Mouse (Mus musculus) embryonic facial prominence, embryonic 13.5 days (tissue): Measurements from ENCODE around the gene Samd1. TPM values are rescaled to one million over a fixed set of nuclear protein-coding genes. Genes with fewer than 3 reads are reported as not detected.

Source experiments
- ATAC-seq: fragments of 200-750 bp; cut with Nextera tagmentation; 2 replicates; pipeline ENCODE4 v1.8.0; 2017; ENCODE audit warnings: low read depth; ENCODE audit not compliant: insufficient number of reproducible peaks, insufficient read depth, low FRiP score, low TSS enrichment
- H3K27ac ChIP-seq: fragments of 300-500 bp; sonication (generic); 2 replicates; pipeline ENCODE4 v1.5.1; 2015; ENCODE audit warnings: moderate library complexity, mild to moderate bottlenecking, inconsistent platforms
- H3K27me3 ChIP-seq: fragments of 300-500 bp; sonication (generic); 2 replicates; pipeline ENCODE4 v1.6.1; 2015; ENCODE audit warnings: mild to moderate bottlenecking, inconsistent platforms
- H3K36me3 ChIP-seq: fragments of 300-500 bp; sonication (generic); 2 replicates; pipeline ENCODE4 v1.6.1; 2015; ENCODE audit warnings: mild to moderate bottlenecking, inconsistent platforms
- H3K4me1 ChIP-seq: fragments of 300-500 bp; sonication (generic); 2 replicates; pipeline ENCODE4 v1.6.1; 2015; ENCODE audit warnings: inconsistent platforms
- H3K4me2 ChIP-seq: fragments of 300-500 bp; sonication (generic); 2 replicates; pipeline ENCODE4 v1.6.1; 2015; ENCODE audit warnings: moderate library complexity, mild to moderate bottlenecking, inconsistent platforms
- H3K4me3 ChIP-seq: fragments of 300-500 bp; sonication (generic); 2 replicates; pipeline ENCODE4 v1.5.1; 2015; ENCODE audit warnings: mild to moderate bottlenecking, inconsistent platforms
- H3K9ac ChIP-seq: fragments of 300-500 bp; sonication (generic); 2 replicates; pipeline ENCODE4 v1.6.1; 2015; ENCODE audit warnings: mild to moderate bottlenecking, inconsistent platforms
- H3K9me3 ChIP-seq: fragments of 300-500 bp; sonication (generic); 2 replicates; pipeline ENCODE4 v1.6.1; 2016; ENCODE audit warnings: inconsistent platforms
- WGBS: fragments of 180-500 bp; shearing (Covaris S2); methylation state at CpG from one replicate; pipeline ENCODE4 v1.1.7; 2015; ENCODE audit warnings: mixed read lengths; 5-methylcytosine and 5-hydroxymethylcytosine counted together
- polyA plus RNA-seq: library from polyadenylated mRNA; unstranded; fragments of >200 nt; fragmentation: Nextera tagmentation; extraction: Ambion mirVana; gene quantifications from 2 replicates; pipeline ENCODE4 v1.2.1, GENCODE M21; 2015

Gene Samd1
- polyA plus RNA-seq, 1 experiment from 2014 or later: 15.8 TPM

GRCm38 (mm10) chr8:83989243-83989642 is 8.2 kb upstream of the Samd1 start:
- ATAC-seq: no peak
- Histone ChIP-seq H3K9ac (no peak overlapping the region), H3K4me1 (no peaks in the 10 kb centered on the region), H3K4me3 (no peak overlapping the region), H3K27ac (no peak overlapping the region), H3K36me3 (peaks cover 88% of the 10 kb centered on the region), H3K9me3 (no peaks in the 10 kb centered on the region), H3K4me2 (no peak overlapping the region), H3K27me3 (no peaks in the 10 kb centered on the region)
- 88% methylated on average over 7 of the region's 7 CpGs for WGBS

DNA sequence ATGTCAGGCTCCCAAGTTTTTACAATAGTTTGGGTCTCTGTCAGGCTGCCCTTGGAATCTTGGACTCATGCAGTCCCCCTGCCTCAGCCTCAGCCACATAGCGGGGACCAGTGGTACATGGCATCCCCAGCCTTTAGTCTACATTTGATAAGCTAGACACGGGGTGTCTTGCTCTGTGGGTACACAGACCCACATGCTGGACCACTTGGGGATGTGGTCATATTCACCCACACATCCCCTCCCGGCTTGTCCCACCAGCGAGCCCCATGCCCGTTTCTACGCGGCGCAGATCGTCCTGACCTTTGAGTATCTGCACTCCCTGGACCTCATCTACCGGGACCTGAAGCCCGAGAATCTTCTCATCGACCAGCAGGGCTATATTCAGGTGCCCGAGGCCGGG is 7.3 kb upstream of the Samd1 start:
- Histone ChIP-seq H3K4me2 (no peak overlapping the region), H3K4me3 (no peak overlapping the region), H3K9ac (no peak overlapping the region), H3K27me3 (no peaks in the 10 kb centered on the region), H3K4me1 (no peaks in the 10 kb centered on the region), H3K27ac (no peak overlapping the region), H3K9me3 (no peaks in the 10 kb centered on the region), H3K36me3 (peaks cover 88% of the 10 kb centered on the region)
- 92% methylated on average over 14 of the region's 14 CpGs for WGBS
- ATAC-seq: no peak

DNA sequence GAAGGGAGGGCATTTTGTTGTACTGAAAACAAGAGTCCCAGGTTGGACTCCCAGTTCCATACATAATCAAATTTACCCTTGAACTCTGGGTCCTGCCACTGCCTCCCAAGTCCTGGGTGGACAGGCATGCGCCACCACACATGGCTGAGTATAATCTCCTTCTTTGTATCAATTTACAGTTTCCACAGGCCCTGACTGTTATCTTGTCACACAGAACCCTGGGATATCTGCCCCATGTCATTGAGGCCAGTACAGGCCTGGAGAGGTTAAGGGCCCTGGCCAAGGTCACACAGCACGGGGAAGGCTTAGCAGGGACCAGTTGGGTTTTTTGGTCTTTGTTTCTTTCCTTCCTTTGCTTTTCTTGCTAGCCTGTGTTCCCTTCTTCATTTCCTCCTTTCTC is 5.0 kb upstream of the Samd1 start:
- Histone ChIP-seq H3K27me3 (no peaks in the 10 kb centered on the region), H3K36me3 (peaks cover 67% of the 10 kb centered on the region), H3K4me3 (no peak overlapping the region), H3K4me2 (no peak overlapping the region), H3K4me1 (peaks cover 7% of the 10 kb centered on the region), H3K27ac (no peak overlapping the region), H3K9me3 (no peaks in the 10 kb centered on the region), H3K9ac (no peak overlapping the region)
- ATAC-seq: no peak
- 82% methylated on average over 2 of the region's 2 CpGs for WGBS

GRCm38 (mm10) chr8:83994030-83994429 is 3.4 kb upstream of the Samd1 start:
- Histone ChIP-seq H3K9ac (no peak overlapping the region), H3K27me3 (no peaks in the 10 kb centered on the region), H3K4me2 (no peak overlapping the region), H3K36me3 (peaks cover 52% of the 10 kb centered on the region), H3K4me1 (peaks cover 12% of the 10 kb centered on the region), H3K4me3 (no peak overlapping the region), H3K9me3 (no peaks in the 10 kb centered on the region), H3K27ac (no peak overlapping the region)
- 84% methylated on average over 3 of the region's 3 CpGs for WGBS
- no peak for ATAC-seq

GRCm38 (mm10) chr8:83995973-83996372 is 1.5 kb upstream of the Samd1 start:
- Histone ChIP-seq H3K36me3 (peaks cover 44% of the 10 kb centered on the region), H3K4me1 (peaks cover 26% of the 10 kb centered on the region), H3K9ac (peak overlapping the region; percentile 89), H3K9me3 (no peaks in the 10 kb centered on the region), H3K4me3 (peak overlapping the region; percentile 82), H3K4me2 (peak overlapping the region; percentile 86), H3K27me3 (no peaks in the 10 kb centered on the region), H3K27ac (peak overlapping the region; percentile 99)
- no peak for ATAC-seq
- 14% methylated on average over 12 of the region's 12 CpGs for WGBS

DNA sequence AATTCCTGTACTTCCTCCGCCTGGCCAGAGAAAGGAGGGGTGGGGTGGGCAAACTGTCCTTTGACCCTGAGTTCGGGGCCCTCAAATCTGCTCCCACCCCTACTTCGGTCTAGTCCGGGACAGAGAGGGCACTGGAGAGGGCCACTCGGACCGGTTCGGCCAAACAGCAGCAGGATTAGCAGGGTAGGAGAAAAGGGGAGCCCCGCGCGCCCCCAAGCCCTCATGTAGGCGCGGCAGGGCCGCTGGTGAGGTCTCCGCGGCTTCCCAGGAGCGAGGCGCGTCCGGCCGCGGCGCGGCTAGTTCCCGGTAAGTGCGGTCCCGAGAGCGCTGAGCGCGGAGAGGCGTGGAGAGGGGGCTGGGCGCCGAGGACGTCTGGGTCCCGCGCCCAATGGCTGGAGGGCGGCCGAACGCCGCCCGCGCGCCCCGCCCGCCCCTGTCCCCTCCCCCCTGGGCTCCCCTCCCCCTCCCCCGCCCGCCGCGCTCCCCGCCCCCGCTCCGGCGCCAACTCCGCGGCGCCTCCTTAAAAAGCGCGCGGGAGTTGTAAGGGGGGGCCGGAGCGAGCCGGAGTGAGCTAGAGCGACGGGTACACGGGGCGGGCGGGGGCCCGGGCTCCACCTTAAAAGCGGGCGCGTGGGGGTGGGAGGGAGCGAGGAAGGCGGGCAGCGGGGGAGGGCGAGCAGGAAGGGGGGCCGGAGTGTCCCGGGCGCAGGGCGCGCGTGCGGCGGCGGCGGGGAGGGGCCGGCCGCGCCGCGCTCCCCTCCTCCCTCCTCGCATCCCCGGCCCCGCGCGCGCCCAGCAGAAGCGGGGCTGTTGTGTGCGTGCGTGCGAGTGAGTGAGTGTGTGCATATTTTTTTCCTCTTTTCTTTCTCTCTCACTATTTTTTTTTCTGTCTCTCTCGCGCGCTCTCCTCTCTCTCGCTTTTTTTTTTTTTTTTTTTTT is 636 bp upstream of the Samd1 start:
- ATAC-seq: peak; percentile 79

DNA sequence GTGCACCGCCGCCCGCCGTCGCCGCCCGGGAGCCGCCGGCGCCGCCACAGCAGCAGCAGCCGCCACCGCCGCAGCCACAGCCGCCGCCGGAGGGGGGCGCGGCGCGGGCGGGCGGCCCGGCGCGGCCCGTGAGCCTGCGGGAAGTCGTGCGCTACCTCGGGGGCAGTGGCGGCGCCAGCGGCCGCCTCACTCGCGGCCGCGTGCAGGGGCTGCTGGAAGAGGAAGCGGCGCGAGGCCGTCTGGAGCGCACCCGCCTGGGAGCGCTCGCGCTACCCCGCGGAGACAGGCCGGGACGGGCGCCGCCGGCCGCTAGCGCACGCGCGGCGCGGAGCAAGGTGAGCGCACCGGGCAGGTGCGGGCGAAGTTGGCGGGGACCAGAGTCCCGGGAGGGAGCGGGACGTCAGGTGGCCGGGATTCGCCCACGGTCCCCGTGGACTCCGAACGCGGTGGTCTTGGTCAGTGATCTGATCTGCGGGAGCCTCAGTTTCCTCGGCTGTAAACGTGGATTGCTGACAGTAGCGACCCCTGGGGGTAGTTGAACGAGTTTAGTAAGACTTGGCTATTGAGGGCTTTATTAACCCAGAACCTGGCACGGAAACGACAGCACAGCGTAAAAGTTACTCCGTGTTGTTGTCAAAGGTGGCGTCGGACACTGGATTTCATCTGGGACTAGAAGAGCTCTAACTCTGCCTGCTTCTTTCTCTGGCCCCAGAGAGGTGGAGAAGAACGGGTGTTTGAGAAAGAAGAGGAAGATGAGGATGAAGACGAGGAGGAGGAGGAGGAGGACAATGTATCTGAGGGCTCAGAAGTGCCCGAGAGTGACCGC is 972 bp downstream of the Samd1 start:
- H3K36me3 ChIP-seq: peaks cover 39% of the 10 kb centered on the region
- H3K27ac ChIP-seq: peak overlapping the region; percentile 89
- H3K9ac ChIP-seq: peak overlapping the region; percentile 83
- H3K4me1 ChIP-seq: peaks cover 44% of the 10 kb centered on the region
- H3K4me2 ChIP-seq: peak overlapping the region; percentile 77
- 1% methylated on average over 68 of the region's 92 CpGs for WGBS
- H3K4me3 ChIP-seq: peak overlapping the region; percentile 82
- 0 out of 2 replicates have a peak, but pooled peaks cover 5% of the 10 kb centered on the region for H3K27me3 ChIP-seq
- no peaks in the 10 kb centered on the region for H3K9me3 ChIP-seq
- ATAC-seq: no peak

More for the DNA sequence above, 636 bp upstream of the Samd1 start:
- Histone ChIP-seq H3K27me3 (0 out of 2 replicates have a peak, but pooled peaks cover 5% of the 10 kb centered on the region), H3K9ac (peak overlapping the region; percentile 90), H3K36me3 (peaks cover 44% of the 10 kb centered on the region), H3K27ac (peak overlapping the region; percentile 99), H3K4me3 (peak overlapping the region; percentile 82), H3K9me3 (no peaks in the 10 kb centered on the region), H3K4me2 (peak overlapping the region; percentile 86), H3K4me1 (peaks cover 34% of the 10 kb centered on the region)
- under 1% methylated on average over 53 of the region's 103 CpGs for WGBS

GRCm38 (mm10) chr8:83999057-83999705 is 1.7 kb downstream of the Samd1 start:
- Histone ChIP-seq H3K27ac (no peak overlapping the region), H3K9ac (peak overlapping the region; percentile 83), H3K4me2 (peak overlapping the region; percentile 77), H3K27me3 (0 out of 2 replicates have a peak, but pooled peaks cover 5% of the 10 kb centered on the region), H3K4me1 (peaks cover 50% of the 10 kb centered on the region), H3K9me3 (no peaks in the 10 kb centered on the region), H3K4me3 (peak overlapping the region; percentile 82), H3K36me3 (peaks cover 34% of the 10 kb centered on the region)
- WGBS: 62% methylated on average over 16 of the region's 16 CpGs
- ATAC-seq: no peak

GRCm38 (mm10) chr8:83999825-84000224 is 2.4 kb downstream of the Samd1 start:
- Histone ChIP-seq H3K27me3 (0 out of 2 replicates have a peak, but pooled peaks cover 5% of the 10 kb centered on the region), H3K36me3 (peaks cover 28% of the 10 kb centered on the region), H3K4me3 (peak overlapping the region; percentile 82; the same call in 1 of the 2 replicates), H3K9me3 (no peaks in the 10 kb centered on the region), H3K27ac (no peak overlapping the region), H3K4me1 (peaks cover 52% of the 10 kb centered on the region), H3K4me2 (peak overlapping the region; percentile 77), H3K9ac (peak overlapping the region; percentile 83)
- ATAC-seq: no peak
- WGBS: 92% methylated on average over 2 of the region's 2 CpGs

DNA sequence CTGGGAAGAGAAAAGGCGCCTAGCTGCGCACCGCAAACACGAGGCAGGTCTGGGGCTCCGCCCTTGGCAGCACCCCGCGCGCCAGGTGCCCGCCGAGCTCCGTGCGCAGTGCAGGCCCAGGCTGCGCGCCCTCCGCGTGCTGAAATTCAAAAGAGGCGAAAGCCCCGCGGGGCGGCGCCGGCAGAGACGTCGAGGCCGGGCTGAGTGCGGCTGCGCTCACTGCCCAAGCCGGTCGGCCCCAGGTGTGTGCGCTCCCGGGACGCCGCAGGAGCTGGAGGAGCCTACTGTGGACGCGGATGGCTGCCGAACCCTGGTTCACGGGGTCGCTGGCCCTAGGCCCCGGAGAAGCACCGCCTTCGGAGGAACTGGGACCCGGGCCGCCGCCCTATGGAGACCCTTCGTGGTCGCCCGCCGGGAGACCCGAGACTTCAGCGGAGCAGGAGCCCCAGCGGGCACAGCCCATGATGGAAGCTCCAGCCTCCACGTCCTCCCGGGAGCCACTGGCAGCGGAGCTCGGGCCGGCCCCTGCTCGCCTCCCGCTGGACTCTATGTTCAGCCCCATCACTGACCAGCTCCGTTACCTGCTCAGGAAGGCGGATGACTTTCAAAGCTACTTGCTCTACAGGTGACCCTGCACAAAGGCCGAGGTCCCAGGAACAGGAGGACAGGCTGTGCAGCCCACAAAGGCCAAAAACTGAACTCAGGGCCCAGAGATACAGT is 4.0 kb downstream of the Samd1 start, which contains the start of gene 1700067K01Rik:
1700067K01Rik (plus strand) TSS at position 222 of the 720 bp plus-strand sequence.
- Histone ChIP-seq H3K27ac (no peak within 1 kb of the TSS), H3K9me3 (no peaks in the 10 kb centered on the region), H3K4me3 (peak within 1 kb of the TSS; percentile 23), H3K4me2 (peak within 1 kb of the TSS; percentile 46), H3K9ac (peak within 1 kb of the TSS; percentile 53), H3K27me3 (0 out of 2 replicates have a peak, but pooled peaks cover 5% of the 10 kb centered on the region), H3K36me3 (peaks cover 24% of the 10 kb centered on the region), H3K4me1 (peaks cover 49% of the 10 kb centered on the region)
- no peak for ATAC-seq
- 26% methylated on average over 61 of the region's 61 CpGs for WGBS
